Comparison of ENCODE assay signal across 16 mouse cellular contexts in genomic region chr4:48975810-48976209, GRCm38 (mm10).
DNase-seq lines count a peak whose midpoint lies in the region.
"Had no signal": no experiment of that assay in that cellular context is flagged by ENCODE, and none has a peak within 500 bp of the region (broad histone marks: within the 10 kb centered on the region; RNA-seq: fewer than 3 reads in every experiment).

No protein-coding gene starts in this region.

- DNase-seq in left cerebral cortex, postnatal 14 days (ENCODE audit: low spot score in 2 of 2) = peak; percentile 35 to 46
- no peak for DNase-seq in left cerebral cortex, adult 11 months (ENCODE audit: low spot score)
- peak; percentile 28 to 45 for DNase-seq in right cerebral cortex, postnatal 10 days (ENCODE audit: low spot score in 2 of 2)
- no peak for DNase-seq in right cerebral cortex, adult 18-20 months
- DNase-seq in brain, adult 2 months (ENCODE audit: low read depth, low spot score) = peak; percentile 7
- DNase-seq in Muller cell, postnatal 12 days (ENCODE audit: inconsistent ontology term) = no peak
- DNase-seq: adrenal gland, adult 8-10 months; adrenal gland, postnatal 14 days; adrenal gland, postnatal 36 days; cerebellum, adult 11 months; cerebellum, adult 18-20 months; cerebellum, adult 8-10 months; cerebellum, adult 9-11 months; cerebellum, postnatal 14 days; cerebellum, postnatal 36 days; embryo, embryonic 11 days had no signal

- intact Hi-C loops in left cerebral cortex, postnatal 14 days (cut with DNase I) = no loop called here

Comparison
In these comparisons a context has a peak if more than half of its experiments do, and no peak if none do; other contexts are left out.
1. DNase-seq: peak in left cerebral cortex, postnatal 14 days (2 of 2), right cerebral cortex, postnatal 10 days (2 of 2) and brain, adult 2 months (single experiment); none in left cerebral cortex, adult 11 months (single experiment), right cerebral cortex, adult 18-20 months (single experiment) and Muller cell, postnatal 12 days (single experiment).